ENCODE assay signal across 8 mouse cellular contexts in genomic region chr2:129594569-129594968, GRCm38 (mm10). TPM values are rescaled to one million over a fixed set of nuclear protein-coding genes. Genes with fewer than 3 reads are reported as not detected.
A peak's percentile ranks its signal among the peaks of the same experiment; 100 is the strongest.
DNase-seq lines count a peak whose midpoint lies in the region; ATAC-seq and TF ChIP-seq lines count a peak whose summit lies in the region.
"Had no signal": no experiment of that assay in that cellular context is flagged by ENCODE, and none has a peak within 500 bp of the region (broad histone marks: within the 10 kb centered on the region; RNA-seq: fewer than 3 reads in every experiment).

No protein-coding gene starts in this region.

- peak overlapping the region; percentile 5; the same call in 1 of the 2 replicates for H3K4me3 ChIP-seq in liver, adult 2 months (ENCODE audit: insufficient read depth, low read depth, low read length)
- H3K4me3 ChIP-seq in forebrain, embryonic 14.5 days (ENCODE audit: low read depth, low read length), result peak overlapping the region; percentile 67
- no peak overlapping the region for H3K4me3 ChIP-seq in limb, embryonic 11.5 days (ENCODE audit: low read depth, low read length)
- H3K4me3 ChIP-seq in neural tube, embryonic 15.5 days (replicated peaks), result peak overlapping the region; percentile 69

- H3K27ac ChIP-seq in liver, adult 2 months (replicated peaks; ENCODE audit: insufficient read depth, low read depth, low read length), result peak overlapping the region; percentile 65
- no peak overlapping the region for H3K27ac ChIP-seq in forebrain, embryonic 14.5 days (ENCODE audit: low read depth, low read length)
- no peak overlapping the region for H3K27ac ChIP-seq in limb, embryonic 11.5 days (replicated peaks; ENCODE audit: low read depth, low read length)
- H3K27ac ChIP-seq in neural tube, embryonic 15.5 days (replicated peaks), result 0 out of 2 replicates have a peak overlapping the region, but pooled peaks have one; percentile 23

- H3K4me1 ChIP-seq in liver, adult 2 months (ENCODE audit: control insufficient read depth, insufficient read depth, low read length), result no peaks in the 10 kb centered on the region; the same call in 1 of the 2 replicates
- H3K4me1 ChIP-seq in forebrain, embryonic 14.5 days (ENCODE audit: control insufficient read depth, insufficient read depth, low read length), result peaks cover 24% of the 10 kb centered on the region
- H3K4me1 ChIP-seq in limb, embryonic 11.5 days (ENCODE audit: control insufficient read depth, insufficient read depth, low read length), result no peaks in the 10 kb centered on the region
- H3K4me1 ChIP-seq in neural tube, embryonic 15.5 days, result peaks cover 52% of the 10 kb centered on the region

- H3K79me2 ChIP-seq in liver, adult 2 months (ENCODE audit: control insufficient read depth, insufficient read depth, low read length), result peaks cover 7% of the 10 kb centered on the region; the same call in 1 of the 2 replicates

- TF ChIP-seq POLR2A in liver, adult 2 months (IDR thresholded peaks at IDR 0.05; ENCODE audit: extremely low read depth, insufficient read depth, low read length), result no peak

- H3K9ac ChIP-seq in liver, adult 2 months (ENCODE audit: low read depth, low read length), result peak overlapping the region; percentile 34; the same call in 1 of the 2 replicates
- peak overlapping the region; percentile 89; the same call in 1 of the 2 replicates for H3K9ac ChIP-seq in forebrain, embryonic 14.5 days (ENCODE audit: low read length)
- H3K9ac ChIP-seq in limb, embryonic 11.5 days (ENCODE audit: low read length), result no peak overlapping the region
- H3K9ac ChIP-seq in neural tube, embryonic 15.5 days (replicated peaks), result peak overlapping the region; percentile 76

- no peaks in the 10 kb centered on the region for H3K36me3 ChIP-seq in liver, adult 2 months (ENCODE audit: control insufficient read depth, insufficient read depth, low read length)
- no peaks in the 10 kb centered on the region for H3K36me3 ChIP-seq in forebrain, embryonic 14.5 days (ENCODE audit: control insufficient read depth, insufficient read depth, low read length)
- H3K36me3 ChIP-seq in limb, embryonic 11.5 days (ENCODE audit: control insufficient read depth, insufficient read depth, low read length), result no peaks in the 10 kb centered on the region
- H3K36me3 ChIP-seq in neural tube, embryonic 15.5 days, result no peaks in the 10 kb centered on the region

- DNase-seq in liver, adult 2 months (ENCODE audit: extremely low read depth, low read depth, low spot score), result no peak
- DNase-seq in liver, result no peak
- no peak for DNase-seq in forebrain, embryonic 14.5 days (ENCODE audit: low spot score)
- DNase-seq in limb, embryonic 11.5 days (ENCODE audit: low spot score), result no peak
- no peak for DNase-seq in left cerebral cortex, adult 8-10 months (ENCODE audit: low spot score in 2 of 2)
- DNase-seq in gastrocnemius, postnatal 10 days, result no peak

- 73% methylated on average over 4 of the region's 4 CpGs for WGBS in liver, adult 2 months
- WGBS in forebrain, embryonic 14.5 days, result 63% methylated on average over 4 of the region's 4 CpGs
- WGBS in limb, embryonic 11.5 days, result 54% methylated on average over 4 of the region's 4 CpGs
- WGBS in neural tube, embryonic 15.5 days, result 75% methylated on average over 4 of the region's 4 CpGs

- peak overlapping the region; percentile 94 for H3K4me2 ChIP-seq in forebrain, embryonic 14.5 days (ENCODE audit: low read length)
- H3K4me2 ChIP-seq in limb, embryonic 11.5 days (ENCODE audit: low read depth, severe bottlenecking), result peak overlapping the region; percentile 61; the same call in 1 of the 2 replicates
- H3K4me2 ChIP-seq in neural tube, embryonic 15.5 days, result peak overlapping the region; percentile 89

- H3K27me3 ChIP-seq in liver, adult 2 months (ENCODE audit: control insufficient read depth, insufficient read depth, low read length), result 0 out of 2 replicates have a peak, but pooled peaks cover 2% of the 10 kb centered on the region
- no peaks in the 10 kb centered on the region for H3K27me3 ChIP-seq in forebrain, embryonic 14.5 days (replicated peaks; ENCODE audit: control insufficient read depth, insufficient read depth, low read length)
- 0 out of 2 replicates have a peak, but pooled peaks cover 4% of the 10 kb centered on the region for H3K27me3 ChIP-seq in limb, embryonic 11.5 days (ENCODE audit: control insufficient read depth, insufficient read depth, low read length)
- H3K27me3 ChIP-seq in neural tube, embryonic 15.5 days (replicated peaks), result no peaks in the 10 kb centered on the region

- H3K9me3 ChIP-seq in forebrain, embryonic 14.5 days (replicated peaks; ENCODE audit: control insufficient read depth, low read length), result no peaks in the 10 kb centered on the region
- H3K9me3 ChIP-seq in limb, embryonic 11.5 days (ENCODE audit: control insufficient read depth, low read length), result no peaks in the 10 kb centered on the region
- no peaks in the 10 kb centered on the region for H3K9me3 ChIP-seq in neural tube, embryonic 15.5 days (replicated peaks)

- TF ChIP-seq CTCF in liver, adult 2 months (IDR thresholded peaks at IDR 0.05; ENCODE audit: low read depth, low read length), result no peak

- ATAC-seq in forebrain, embryonic 14.5 days, result no peak
- ATAC-seq in limb, embryonic 11.5 days (ENCODE audit: insufficient number of reproducible peaks, low FRiP score, low TSS enrichment, low read depth), result no peak
- no peak for ATAC-seq in neural tube, embryonic 15.5 days (ENCODE audit: low FRiP score)

RNA-seq across cellular contexts. Expression of gene Sirpa, which starts 1.9 kb away (rescaled TPM):
- total RNA-seq in liver, adult 2 months (2014; rRNA removed), result 12.4 and 22.9 TPM in 2 replicates
- 5.2 and 13.1 TPM in 2 replicates for polyA plus RNA-seq in liver, adult 2 months (2012; rRNA removed)
- 24.8 and 31.0 TPM in 2 replicates for polyA plus RNA-seq in forebrain, embryonic 14.5 days (2014; fragmentation: Nextera tagmentation; extraction: Ambion mirVana)
- 15.2 and 16.0 TPM in 2 replicates for polyA plus RNA-seq in limb, embryonic 11.5 days (2014; fragmentation: Nextera tagmentation; extraction: Ambion mirVana)
- polyA plus RNA-seq in neural tube, embryonic 15.5 days (2015; fragmentation: Nextera tagmentation; extraction: Ambion mirVana), result 31.4 and 36.4 TPM in 2 replicates
- total RNA-seq in left cerebral cortex, adult 8-10 months (2022), result 100 to 1,000 TPM; 366 to 392 (median 382) TPM
- total RNA-seq in gastrocnemius, postnatal 10 days (2021), result 10 to 100 TPM; 17.2 to 29.1 TPM

RNA-seq across cellular contexts. Expression of gene F830045P16Rik, which starts 58.2 kb away (rescaled TPM):
- not detected in 2 replicates for total RNA-seq in liver, adult 2 months (2014; rRNA removed)
- not detected in 2 replicates for polyA plus RNA-seq in liver, adult 2 months (2012; rRNA removed)
- polyA plus RNA-seq in forebrain, embryonic 14.5 days (2014; fragmentation: Nextera tagmentation; extraction: Ambion mirVana), result not detected in 2 replicates
- not detected in 2 replicates for polyA plus RNA-seq in limb, embryonic 11.5 days (2014; fragmentation: Nextera tagmentation; extraction: Ambion mirVana)
- polyA plus RNA-seq in neural tube, embryonic 15.5 days (2015; fragmentation: Nextera tagmentation; extraction: Ambion mirVana), result 0.09 TPM in 1 of 2 replicates, not detected in the other
- total RNA-seq in left cerebral cortex, adult 8-10 months (2022), result 1 to 10 TPM in 2 of 4 experiments, under 1 TPM in 2; 0.73 to 1.4 (median 1.1) TPM
- total RNA-seq in gastrocnemius, postnatal 10 days (2021), result under 1 TPM in 1 of 2 experiments, not detected in 1; 0.12 TPM
- polyA plus RNA-seq: thymus, postnatal 0 days had no signal

Comparison
In these comparisons a context has a peak if more than half of its experiments do, and no peak if none do; other contexts are left out.
1. H3K27ac ChIP-seq: peak in liver, adult 2 months (single experiment) and neural tube, embryonic 15.5 days (single experiment); none in forebrain, embryonic 14.5 days (single experiment) and limb, embryonic 11.5 days (single experiment).
2. Peak in every context shown above with its lines, with median percentiles within 50 percentile points of each other: H3K4me2 ChIP-seq.